Mouse (Mus musculus) B cell, adult 2 months (primary cell): Measurements from ENCODE around the gene Mpp3.

Source experiments
- DNase-seq, 2 experiments: peaks; one replicate each; pipeline ENCODE4 v3.0.0; 2022

Mpp3 gene

GRCm38 (mm10) chr11:102039487-102040137, 11.4 kb upstream of the Mpp3 start:
- DNase-seq: no peak

DNA sequence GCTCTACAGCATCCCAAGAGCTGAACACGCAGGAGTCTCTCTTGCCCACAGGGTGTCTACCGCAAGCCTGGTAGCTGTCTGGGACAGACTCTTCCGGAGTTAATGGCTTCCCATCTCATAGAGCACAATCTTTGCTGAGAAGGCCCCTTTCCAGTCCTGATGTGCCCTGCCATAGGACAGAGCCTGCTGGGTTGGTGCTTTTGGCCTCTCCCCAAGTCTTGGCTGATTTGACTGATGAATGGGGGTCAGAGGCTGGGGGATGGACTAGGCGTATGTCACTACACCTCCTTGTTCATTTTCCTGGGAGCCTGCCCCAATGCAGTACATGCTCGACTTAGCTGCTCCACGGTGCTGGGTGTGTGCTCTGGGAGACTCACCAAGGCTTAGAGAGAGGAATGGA, 9.5 kb upstream of the Mpp3 start:
- no peak for DNase-seq

- DNase-seq: no peak
Measured at GRCm38 (mm10) chr11:102036336-102036735, 8.1 kb upstream of the Mpp3 start.

DNA sequence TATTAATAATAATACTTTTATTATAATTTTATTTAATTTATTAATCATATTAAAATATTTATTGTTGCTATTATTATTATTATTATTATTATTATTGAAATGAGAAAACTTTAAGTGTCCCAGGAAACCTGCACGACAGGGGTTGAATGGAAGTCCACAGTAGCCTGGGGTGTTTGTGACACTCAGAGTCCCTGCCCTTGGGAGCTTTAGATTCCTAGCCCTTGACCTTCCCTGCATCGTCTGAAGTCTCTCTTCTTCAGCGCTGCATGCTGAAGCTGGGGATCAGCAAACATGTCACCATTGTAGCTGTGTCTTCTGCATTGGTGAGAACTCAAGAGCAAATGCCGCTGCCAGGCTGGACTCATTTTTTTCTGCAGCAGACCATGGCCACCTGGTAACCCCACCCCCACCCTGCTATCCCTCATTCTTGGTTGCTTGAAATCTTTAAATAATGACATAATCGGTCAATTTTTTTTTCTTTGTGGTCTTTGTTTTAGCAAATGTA, 7.2 kb upstream of the Mpp3 start:
- DNase-seq: no peak

DNA sequence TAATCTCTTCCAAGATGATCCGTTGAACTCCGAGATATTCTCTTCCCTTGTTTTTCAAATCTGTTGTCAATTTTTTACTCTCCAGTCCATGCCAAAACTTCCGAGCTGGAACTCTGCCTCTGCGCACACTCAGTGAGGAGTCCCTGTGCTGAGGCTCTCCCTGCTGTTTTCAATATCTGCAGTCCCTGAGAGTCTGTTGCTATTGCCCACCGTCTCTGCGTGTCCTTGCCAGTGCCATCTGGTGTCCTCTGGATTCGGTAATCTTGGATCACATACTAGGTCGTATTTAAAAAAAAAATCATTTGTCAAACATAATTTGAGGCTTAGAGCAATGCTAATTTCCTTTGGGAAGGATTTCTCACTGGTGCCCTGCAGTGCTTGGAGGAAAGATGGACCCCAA, 6.6 kb upstream of the Mpp3 start:
- DNase-seq: no peak

GRCm38 (mm10) chr11:102033055-102033591, 4.9 kb upstream of the Mpp3 start:
- no peak for DNase-seq

DNA sequence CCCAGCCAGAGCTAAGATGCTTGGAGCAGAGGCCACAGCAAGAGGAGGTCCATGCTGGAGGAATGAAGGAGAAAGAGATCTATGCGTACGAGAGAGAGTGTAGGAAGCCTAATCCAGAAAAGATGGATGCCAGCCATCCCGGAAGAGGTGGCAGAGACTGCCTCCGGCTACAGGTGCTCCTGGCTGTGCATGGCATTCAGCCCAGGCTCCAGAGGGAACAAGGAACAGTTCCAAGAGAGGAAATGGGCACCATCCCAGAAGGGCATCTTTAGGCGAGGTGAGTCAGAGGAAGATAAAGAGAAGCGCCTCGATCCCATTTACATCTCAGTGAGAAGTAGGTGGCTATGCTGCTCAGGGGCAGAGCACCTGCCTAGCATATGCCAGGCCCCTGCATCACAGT, 2.9 kb upstream of the Mpp3 start:
- DNase-seq: no peak

DNA sequence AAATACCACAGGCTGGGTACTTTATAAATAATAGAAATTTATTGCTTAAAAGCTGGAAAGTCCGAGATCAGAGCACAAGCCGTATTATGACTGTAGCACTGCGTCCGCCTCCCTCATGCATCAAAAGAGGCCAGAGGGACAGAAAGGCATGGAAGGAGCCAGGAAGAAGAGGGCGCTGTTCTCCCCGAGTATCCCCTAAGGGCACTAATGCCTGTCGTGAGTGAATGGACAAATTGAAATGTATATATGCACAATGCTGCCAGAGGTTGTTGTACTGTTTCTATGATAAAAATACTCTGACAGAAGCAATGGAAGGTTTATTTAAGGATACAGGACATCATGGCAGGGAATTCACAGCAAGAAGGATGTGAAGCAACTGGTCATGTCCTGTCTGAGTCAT, 1.7 kb upstream of the Mpp3 start:
- no peak for DNase-seq

GRCm38 (mm10) chr11:102029304-102029703, 1.0 kb upstream of the Mpp3 start:
- DNase-seq: no peak

DNA sequence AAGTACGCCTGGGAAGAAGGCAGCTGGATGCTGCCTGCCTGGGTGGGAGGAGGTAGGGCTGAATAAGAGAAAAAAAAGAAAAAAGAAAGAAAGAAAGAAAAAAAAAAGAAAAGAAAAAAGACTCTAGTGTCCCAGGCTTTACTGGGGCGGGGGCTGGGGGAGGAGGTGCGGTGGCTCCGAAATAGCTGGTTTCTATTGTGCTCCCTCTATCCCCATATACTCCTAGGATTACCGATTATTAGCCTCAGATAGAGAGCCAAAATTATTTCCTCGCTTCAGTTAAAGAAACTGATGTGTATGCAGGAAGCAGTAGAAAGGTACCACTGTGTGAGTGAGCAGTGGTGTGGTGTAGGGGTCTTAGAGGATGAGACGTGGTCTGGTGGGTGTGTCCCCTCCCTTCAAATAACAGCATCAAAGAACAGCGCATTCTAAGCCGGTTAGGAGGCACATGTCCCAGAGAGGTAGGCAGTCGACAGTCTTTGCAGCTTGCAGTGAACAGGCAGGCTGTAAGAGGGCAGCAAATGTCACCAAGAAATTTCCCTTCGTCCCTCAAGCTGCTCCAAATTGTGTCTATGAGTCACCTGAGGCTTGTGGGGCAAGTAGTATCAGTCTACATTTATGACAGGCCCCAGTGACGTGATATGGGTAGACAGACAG, 772 bp downstream of the Mpp3 start:
- DNase-seq: no peak

DNA sequence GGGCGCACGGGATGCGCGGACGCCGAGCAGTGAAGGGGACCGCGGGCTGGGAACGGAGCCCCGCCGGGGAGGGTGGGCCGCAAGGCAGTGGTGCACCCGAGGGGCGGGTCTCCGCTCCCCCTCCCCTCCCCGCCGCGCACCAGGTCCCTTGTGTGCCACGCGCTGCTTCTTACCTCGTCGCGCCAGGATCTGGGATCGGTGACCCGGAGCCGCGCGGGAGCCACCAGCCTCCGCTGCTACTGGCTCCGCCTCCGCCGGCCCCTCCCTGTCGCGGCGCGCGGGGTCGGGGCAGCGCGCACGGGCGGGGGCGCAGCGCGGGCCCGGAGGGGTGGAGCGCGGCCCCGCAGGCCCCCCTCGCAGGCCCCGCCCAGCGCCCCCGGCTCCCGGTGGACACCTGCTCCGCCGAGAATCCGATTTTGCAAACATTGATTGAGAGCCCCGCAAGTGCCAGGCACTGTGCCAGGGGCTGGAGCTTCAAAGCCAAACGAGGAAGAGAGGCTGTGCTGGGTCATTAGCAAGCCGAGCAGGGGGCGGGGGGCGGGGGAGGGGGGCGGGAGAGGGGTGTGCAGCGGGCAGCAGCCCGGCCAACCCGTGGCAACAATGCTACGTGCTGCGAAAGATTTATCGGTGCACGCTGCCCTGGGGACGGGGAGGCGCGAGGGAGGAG, 1.4 kb downstream of the Mpp3 start:
- DNase-seq: peak; percentile 22 to 24

- DNase-seq: no peak
Measured at GRCm38 (mm10) chr11:102025991-102026660, 2.1 kb downstream of the Mpp3 start.

DNA sequence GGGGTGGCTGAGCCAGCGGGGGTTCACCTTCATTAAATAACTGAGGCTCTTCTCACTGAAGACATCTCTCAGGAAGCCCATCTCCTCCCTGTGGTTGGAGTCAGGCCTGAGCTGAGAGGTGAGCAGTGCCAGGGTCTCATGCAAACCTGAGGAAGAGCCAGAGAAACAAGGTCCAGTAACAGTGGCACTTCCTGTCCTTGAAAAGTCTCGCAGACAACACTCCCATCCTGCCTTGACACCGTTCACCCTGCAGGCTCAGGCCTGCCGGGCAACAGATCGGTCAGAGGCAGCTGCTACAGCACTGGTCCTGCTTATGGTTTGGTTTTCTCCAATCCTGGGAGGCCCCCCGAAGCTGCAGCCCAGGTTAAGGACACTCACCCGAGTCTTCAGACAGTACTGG, 2.9 kb downstream of the Mpp3 start:
- no peak for DNase-seq

- DNase-seq: no peak
Measured at GRCm38 (mm10) chr11:102024875-102025274, 3.4 kb downstream of the Mpp3 start.

GRCm38 (mm10) chr11:102024084-102024758, 4.0 kb downstream of the Mpp3 start:
- DNase-seq: no peak

- no peak for DNase-seq
Measured at GRCm38 (mm10) chr11:102023406-102023805, 4.9 kb downstream of the Mpp3 start.

DNA sequence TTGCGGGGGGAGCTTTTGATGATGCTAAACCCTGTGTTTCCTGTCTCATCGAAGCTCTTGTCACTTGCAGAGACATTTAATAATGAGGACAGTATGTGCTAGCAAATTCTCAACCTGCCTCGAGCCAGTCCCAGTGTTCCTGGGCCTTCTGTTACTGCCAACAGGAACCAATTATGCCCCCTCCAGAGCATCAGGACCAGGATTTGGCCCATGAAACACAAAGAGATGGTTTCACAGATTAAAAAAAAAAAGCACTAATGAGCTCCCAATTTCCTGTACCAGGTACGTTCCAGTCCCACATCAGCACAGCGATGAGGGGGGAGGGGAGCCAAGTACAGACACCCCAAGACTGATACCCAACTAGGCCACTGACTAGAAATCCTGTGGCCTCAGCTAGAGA, 7.1 kb downstream of the Mpp3 start:
- no peak for DNase-seq

DNA sequence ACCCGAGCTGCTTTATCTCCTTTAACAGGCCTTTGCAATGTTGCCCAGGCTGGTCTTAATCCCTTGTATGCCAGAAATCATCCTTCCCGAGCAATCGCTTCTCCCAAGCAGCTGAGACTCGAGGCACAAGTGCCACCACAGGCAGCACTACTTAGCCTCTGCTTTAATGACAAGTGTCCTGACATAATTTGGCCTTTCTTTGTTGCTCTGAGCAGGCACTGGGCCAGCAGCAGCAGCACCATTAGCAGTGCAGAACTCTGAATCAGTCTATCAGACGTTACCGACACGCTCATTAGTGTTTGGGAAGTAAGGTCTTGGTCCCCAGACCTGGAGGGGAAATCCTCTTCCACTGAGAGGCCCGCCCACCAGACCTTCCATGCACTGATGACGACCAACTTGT, 8.5 kb downstream of the Mpp3 start:
- no peak for DNase-seq

GRCm38 (mm10) chr11:102016136-102016535, 12.1 kb downstream of the Mpp3 start:
- no peak for DNase-seq

DNA sequence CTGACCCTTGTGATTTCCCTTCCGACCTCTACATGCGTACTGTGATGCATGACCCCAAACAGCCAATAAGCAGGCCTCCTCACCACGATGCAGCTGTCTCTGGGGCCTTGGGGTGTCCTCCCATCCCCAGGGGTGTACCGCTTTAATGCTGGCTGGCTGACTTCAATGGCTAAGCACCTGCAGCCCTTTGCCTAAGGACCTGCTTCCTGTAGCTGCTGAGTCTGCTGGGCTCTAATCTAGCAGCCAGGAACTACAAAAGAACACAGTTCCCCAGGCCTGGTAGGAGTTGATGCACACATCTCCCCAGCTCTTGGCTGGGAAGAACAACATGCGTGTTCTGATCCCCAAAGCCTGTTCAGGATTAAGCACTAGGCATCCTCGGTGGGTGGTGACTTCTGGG, 12.8 kb downstream of the Mpp3 start:
- DNase-seq: no peak

GRCm38 (mm10) chr11:102013201-102013600, 15.1 kb downstream of the Mpp3 start:
- no peak for DNase-seq

- DNase-seq: no peak
Measured at GRCm38 (mm10) chr11:102011510-102011909, 16.8 kb downstream of the Mpp3 start.

- DNase-seq: no peak
Measured at GRCm38 (mm10) chr11:102010140-102010539, 18.1 kb downstream of the Mpp3 start.
